7 mouse cellular contexts compared by ENCODE assay signal in genomic region chr7:16990006-16990744, GRCm38 (mm10). TPM values are rescaled to one million over a fixed set of nuclear protein-coding genes. Genes with fewer than 3 reads are reported as not detected.
A peak's percentile ranks its signal among the peaks of the same experiment; 100 is the strongest.
DNase-seq lines count a peak whose midpoint lies in the region; ATAC-seq and TF ChIP-seq lines count a peak whose summit lies in the region.

No protein-coding gene starts in this region.

- TF ChIP-seq POLR2A in lung, adult 2 months (IDR thresholded peaks at IDR 0.05; ENCODE audit: borderline replicate concordance, extremely low read depth, low read depth, low read length): no peak

- 23% methylated on average over 15 of the region's 15 CpGs for WGBS in lung, embryonic 16.5 days
- 16% methylated on average over 15 of the region's 15 CpGs for WGBS in lung, adult 2 months
- 15% methylated on average over 15 of the region's 15 CpGs for WGBS in embryonic facial prominence, embryonic 15.5 days
- WGBS in limb, embryonic 10.5 days: 55% methylated on average over 15 of the region's 15 CpGs
- WGBS in neural tube, embryonic 15.5 days: 32% methylated on average over 15 of the region's 15 CpGs

- peak overlapping the region; percentile 75 for H3K27ac ChIP-seq in lung, embryonic 16.5 days (ENCODE audit: low read length)
- H3K27ac ChIP-seq in embryonic facial prominence, embryonic 15.5 days (replicated peaks): peak overlapping the region; percentile 92
- H3K27ac ChIP-seq in limb, embryonic 10.5 days: peak overlapping the region; percentile 71; the same call in 1 of the 2 replicates
- H3K27ac ChIP-seq in neural tube, embryonic 15.5 days (replicated peaks): peak overlapping the region; percentile 58

- no peaks in the 10 kb centered on the region for H3K9me3 ChIP-seq in lung, embryonic 16.5 days (ENCODE audit: control insufficient read depth, low read length)
- no peaks in the 10 kb centered on the region for H3K9me3 ChIP-seq in embryonic facial prominence, embryonic 15.5 days (replicated peaks)
- H3K9me3 ChIP-seq in limb, embryonic 10.5 days (replicated peaks): no peaks in the 10 kb centered on the region
- H3K9me3 ChIP-seq in neural tube, embryonic 15.5 days (replicated peaks): no peaks in the 10 kb centered on the region

- ATAC-seq in lung, embryonic 16.5 days (ENCODE audit: low read depth): no peak
- ATAC-seq in embryonic facial prominence, embryonic 15.5 days (ENCODE audit: insufficient number of reproducible peaks, low FRiP score, low TSS enrichment, low read depth): no peak
- ATAC-seq in neural tube, embryonic 15.5 days (ENCODE audit: low FRiP score): no peak

- DNase-seq in lung, adult 2 months: no peak
- DNase-seq in limb, embryonic 10.5 days (ENCODE audit: low spot score): no peak
- no peak for DNase-seq in left cerebral cortex, adult 18-20 months (ENCODE audit: low spot score in 2 of 2)
- no peak for DNase-seq in cerebellum, adult 11 months

- no peaks in the 10 kb centered on the region for H3K27me3 ChIP-seq in lung, embryonic 16.5 days (ENCODE audit: control insufficient read depth, insufficient read depth, low read depth, low read length)
- no peaks in the 10 kb centered on the region for H3K27me3 ChIP-seq in embryonic facial prominence, embryonic 15.5 days
- no peaks in the 10 kb centered on the region for H3K27me3 ChIP-seq in limb, embryonic 10.5 days (ENCODE audit: low read depth, poor library complexity, severe bottlenecking)
- 0 out of 2 replicates have a peak, but pooled peaks cover 3% of the 10 kb centered on the region for H3K27me3 ChIP-seq in neural tube, embryonic 15.5 days (replicated peaks)

- peak overlapping the region; percentile 3; the same call in 1 of the 2 replicates for H3K4me2 ChIP-seq in lung, embryonic 16.5 days (ENCODE audit: low read depth, low read length)
- peak overlapping the region; percentile 25 for H3K4me2 ChIP-seq in embryonic facial prominence, embryonic 15.5 days (replicated peaks)
- H3K4me2 ChIP-seq in neural tube, embryonic 15.5 days: 0 out of 2 replicates have a peak overlapping the region, but pooled peaks have one; percentile 3

- H3K4me1 ChIP-seq in lung, embryonic 16.5 days (replicated peaks; ENCODE audit: control insufficient read depth, insufficient read depth, low read length): peaks cover 30% of the 10 kb centered on the region
- H3K4me1 ChIP-seq in lung, adult 2 months (ENCODE audit: control insufficient read depth, insufficient read depth, low read length): no peaks in the 10 kb centered on the region
- H3K4me1 ChIP-seq in embryonic facial prominence, embryonic 15.5 days: peaks cover 54% of the 10 kb centered on the region
- peaks cover 53% of the 10 kb centered on the region for H3K4me1 ChIP-seq in limb, embryonic 10.5 days
- peaks cover 59% of the 10 kb centered on the region for H3K4me1 ChIP-seq in neural tube, embryonic 15.5 days

- H3K4me3 ChIP-seq in lung, embryonic 16.5 days (ENCODE audit: low read length): no peak overlapping the region
- no peak overlapping the region for H3K4me3 ChIP-seq in lung, adult 2 months (replicated peaks; ENCODE audit: extremely low read depth, low read depth, low read length)
- no peak overlapping the region for H3K4me3 ChIP-seq in embryonic facial prominence, embryonic 15.5 days (replicated peaks)
- no peak overlapping the region for H3K4me3 ChIP-seq in limb, embryonic 10.5 days
- H3K4me3 ChIP-seq in neural tube, embryonic 15.5 days (replicated peaks): no peak overlapping the region

- no peaks in the 10 kb centered on the region for H3K36me3 ChIP-seq in lung, embryonic 16.5 days (ENCODE audit: control insufficient read depth, insufficient read depth, low read length)
- no peaks in the 10 kb centered on the region for H3K36me3 ChIP-seq in embryonic facial prominence, embryonic 15.5 days
- peaks cover 8% of the 10 kb centered on the region for H3K36me3 ChIP-seq in limb, embryonic 10.5 days
- no peaks in the 10 kb centered on the region for H3K36me3 ChIP-seq in neural tube, embryonic 15.5 days

- H3K9ac ChIP-seq in lung, embryonic 16.5 days (ENCODE audit: low read length): peak overlapping the region; percentile 49
- no peak overlapping the region for H3K9ac ChIP-seq in embryonic facial prominence, embryonic 15.5 days
- no peak overlapping the region for H3K9ac ChIP-seq in neural tube, embryonic 15.5 days (replicated peaks)

- TF ChIP-seq CTCF in lung, adult 2 months (IDR thresholded peaks at IDR 0.05; ENCODE audit: insufficient read depth, low read length): no peak

RNA-seq across cellular contexts. Expression of gene Ccdc8, which starts 2.3 kb away (rescaled TPM):
- polyA plus RNA-seq in lung, embryonic 16.5 days (2015; fragmentation: Nextera tagmentation; extraction: Ambion mirVana): 41.7 and 43.8 TPM in 2 replicates
- 4.1 and 5.2 TPM in 2 replicates for polyA plus RNA-seq in lung, adult 2 months (2012; rRNA removed)
- polyA plus RNA-seq in embryonic facial prominence, embryonic 15.5 days (2015; fragmentation: Nextera tagmentation; extraction: Ambion mirVana): 41.5 and 43.9 TPM in 2 replicates
- polyA plus RNA-seq in limb, embryonic 10.5 days (2016; fragmentation: Nextera tagmentation; extraction: Ambion mirVana): 13.7 and 13.8 TPM in 2 replicates
- 7.7 and 13.9 TPM in 2 replicates for polyA plus RNA-seq in neural tube, embryonic 15.5 days (2015; fragmentation: Nextera tagmentation; extraction: Ambion mirVana)
- 1 to 10 TPM; 2.1 to 2.6 TPM for total RNA-seq in left cerebral cortex, adult 18-20 months (2021)

RNA-seq across cellular contexts. Expression of gene Gm42372, which starts 7.3 kb away (rescaled TPM):
- 0.15 and 0.29 TPM in 2 replicates for polyA plus RNA-seq in lung, embryonic 16.5 days (2015; fragmentation: Nextera tagmentation; extraction: Ambion mirVana)
- 0.03 and 0.04 TPM in 2 replicates for polyA plus RNA-seq in lung, adult 2 months (2012; rRNA removed)
- 0.28 and 0.32 TPM in 2 replicates for polyA plus RNA-seq in embryonic facial prominence, embryonic 15.5 days (2015; fragmentation: Nextera tagmentation; extraction: Ambion mirVana)
- 0.96 and 0.98 TPM in 2 replicates for polyA plus RNA-seq in limb, embryonic 10.5 days (2016; fragmentation: Nextera tagmentation; extraction: Ambion mirVana)
- polyA plus RNA-seq in neural tube, embryonic 15.5 days (2015; fragmentation: Nextera tagmentation; extraction: Ambion mirVana): 5.7 and 6.4 TPM in 2 replicates
- 10 to 100 TPM; 61.0 to 65.7 TPM for total RNA-seq in left cerebral cortex, adult 18-20 months (2021)

RNA-seq across cellular contexts. Expression of gene Pnmal1, which starts 30.7 kb away (rescaled TPM):
- 0.20 and 0.49 TPM in 2 replicates for polyA plus RNA-seq in lung, embryonic 16.5 days (2015; fragmentation: Nextera tagmentation; extraction: Ambion mirVana)
- polyA plus RNA-seq in lung, adult 2 months (2012; rRNA removed): not detected in 2 replicates
- polyA plus RNA-seq in embryonic facial prominence, embryonic 15.5 days (2015; fragmentation: Nextera tagmentation; extraction: Ambion mirVana): 1.8 and 2.9 TPM in 2 replicates
- 0.79 and 1.5 TPM in 2 replicates for polyA plus RNA-seq in limb, embryonic 10.5 days (2016; fragmentation: Nextera tagmentation; extraction: Ambion mirVana)
- polyA plus RNA-seq in neural tube, embryonic 15.5 days (2015; fragmentation: Nextera tagmentation; extraction: Ambion mirVana): 43.3 and 52.0 TPM in 2 replicates
- total RNA-seq in left cerebral cortex, adult 18-20 months (2021): 100 to 1,000 TPM; 112 to 119 TPM

RNA-seq across cellular contexts. Expression of gene Ppp5c, which starts 37.5 kb away (rescaled TPM):
- 104 and 105 TPM in 2 replicates for polyA plus RNA-seq in lung, embryonic 16.5 days (2015; fragmentation: Nextera tagmentation; extraction: Ambion mirVana)
- polyA plus RNA-seq in lung, adult 2 months (2012; rRNA removed): 141 and 153 TPM in 2 replicates
- 112 and 113 TPM in 2 replicates for polyA plus RNA-seq in embryonic facial prominence, embryonic 15.5 days (2015; fragmentation: Nextera tagmentation; extraction: Ambion mirVana)
- 149 and 158 TPM in 2 replicates for polyA plus RNA-seq in limb, embryonic 10.5 days (2016; fragmentation: Nextera tagmentation; extraction: Ambion mirVana)
- 128 TPM in 2 replicates for polyA plus RNA-seq in neural tube, embryonic 15.5 days (2015; fragmentation: Nextera tagmentation; extraction: Ambion mirVana)
- total RNA-seq in left cerebral cortex, adult 18-20 months (2021): 100 to 1,000 TPM; 147 to 181 TPM

RNA-seq across cellular contexts. Expression of gene Pnmal2, which starts 45.7 kb away (rescaled TPM):
- 5.1 and 5.5 TPM in 2 replicates for polyA plus RNA-seq in lung, embryonic 16.5 days (2015; fragmentation: Nextera tagmentation; extraction: Ambion mirVana)
- polyA plus RNA-seq in lung, adult 2 months (2012; rRNA removed): 2.0 and 3.2 TPM in 2 replicates
- polyA plus RNA-seq in embryonic facial prominence, embryonic 15.5 days (2015; fragmentation: Nextera tagmentation; extraction: Ambion mirVana): 22.4 and 26.0 TPM in 2 replicates
- polyA plus RNA-seq in limb, embryonic 10.5 days (2016; fragmentation: Nextera tagmentation; extraction: Ambion mirVana): 2.6 and 5.7 TPM in 2 replicates
- polyA plus RNA-seq in neural tube, embryonic 15.5 days (2015; fragmentation: Nextera tagmentation; extraction: Ambion mirVana): 117 and 137 TPM in 2 replicates
- 100 to 1,000 TPM; 291 to 326 TPM for total RNA-seq in left cerebral cortex, adult 18-20 months (2021)

Comparison
In these comparisons a context has a peak if more than half of its experiments do, and no peak if none do; other contexts are left out.
1. RNA of gene Pnmal1, which starts 30.7 kb away (polyA plus RNA-seq): 43.3 to 52.0 TPM in neural tube, embryonic 15.5 days; 1.8 to 2.9 TPM in embryonic facial prominence, embryonic 15.5 days, 0.79 to 1.5 TPM in limb, embryonic 10.5 days, 0.20 to 0.49 TPM in lung, embryonic 16.5 days and not detected in lung, adult 2 months; every median in the first group is over 10 times any median in the second.
2. Peak in every context shown above with its lines, with median percentiles within 50 percentile points of each other: H3K27ac ChIP-seq and H3K4me2 ChIP-seq.